Mouse (Mus musculus): ENCODE results near the gene Hspbap1.

The Hspbap1 gene

DNA sequence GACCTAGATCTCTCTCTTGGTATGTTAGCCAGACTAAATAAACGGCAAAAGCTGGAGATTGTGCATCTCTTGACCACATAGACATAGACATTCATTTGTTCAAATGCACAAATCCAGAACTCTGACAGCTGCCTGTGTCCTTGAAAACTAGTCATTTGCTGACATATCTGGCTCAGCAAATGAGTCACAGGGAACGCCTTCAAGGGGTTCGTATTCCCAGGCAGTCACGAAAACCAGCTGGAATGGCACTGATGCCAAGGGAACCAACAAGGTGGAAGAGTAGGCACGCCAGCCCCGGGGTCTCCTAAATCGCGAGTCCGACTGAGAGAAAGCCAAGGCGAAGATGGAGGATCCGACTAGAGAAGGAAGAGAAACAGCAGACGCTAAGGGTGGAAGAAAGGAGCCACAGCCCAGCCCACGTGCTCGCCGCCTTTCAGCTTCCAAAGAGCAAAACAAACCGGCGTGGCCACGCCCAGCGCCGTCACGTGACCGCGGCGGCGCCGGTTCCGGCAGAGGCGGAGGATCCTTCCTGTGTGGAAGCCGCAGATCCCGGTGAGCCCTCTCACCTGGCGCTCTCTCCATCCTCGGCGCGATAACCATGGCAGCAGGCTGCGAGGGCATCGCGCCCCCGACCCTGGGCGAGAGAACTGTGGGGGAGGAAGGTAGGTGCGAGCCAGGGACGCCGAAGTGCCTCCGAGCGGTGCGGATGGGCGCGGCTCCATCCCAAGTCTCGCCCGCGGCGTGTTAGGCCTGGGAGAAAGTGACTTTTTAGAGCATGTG, at the start of gene Hspbap1:
TSS of gene Hspbap1 (plus strand) at position 498 of the 780 bp plus-strand sequence.
- DNase-seq = peak; percentile 95

DNA sequence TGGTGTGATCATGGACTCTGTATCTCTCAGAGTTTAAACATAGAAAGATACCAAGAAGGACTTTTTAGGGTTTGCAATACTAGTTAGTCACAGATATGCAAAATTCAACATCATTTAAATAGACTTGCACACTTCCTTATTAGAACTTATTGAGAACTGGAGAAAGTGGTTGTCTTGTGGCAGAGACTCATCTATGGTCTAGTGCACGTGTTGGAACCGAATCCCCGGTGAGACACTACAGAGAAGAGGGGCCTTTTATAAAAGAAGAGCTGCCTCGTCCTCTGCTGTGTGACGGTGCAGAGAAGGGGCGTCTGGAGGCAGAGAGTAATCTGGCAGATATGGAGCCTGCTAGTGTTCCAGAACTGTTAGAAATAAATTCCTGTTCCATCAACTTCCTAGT, 45.6 kb upstream of the Hspbap1 start:
- DNase-seq = no peak

DNA sequence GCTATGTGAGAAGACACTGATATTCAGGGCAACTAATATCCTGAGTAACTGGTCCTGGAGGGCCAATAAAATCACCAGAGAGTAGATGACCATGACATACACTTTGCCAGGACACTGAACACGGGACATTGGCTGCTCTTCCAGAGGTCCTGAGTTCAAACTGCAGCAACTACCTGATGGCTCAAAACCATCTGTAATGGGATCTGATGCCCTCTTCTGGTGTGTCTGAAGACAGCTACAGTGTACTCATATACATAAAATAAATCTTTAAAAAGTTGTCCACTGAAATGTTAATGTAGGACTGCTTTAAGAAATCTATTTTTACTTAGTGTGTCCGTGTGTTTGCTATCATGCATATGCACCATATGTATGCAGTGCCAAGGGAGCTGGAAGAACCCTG, 43.6 kb upstream of the Hspbap1 start:
- no peak for DNase-seq

DNA sequence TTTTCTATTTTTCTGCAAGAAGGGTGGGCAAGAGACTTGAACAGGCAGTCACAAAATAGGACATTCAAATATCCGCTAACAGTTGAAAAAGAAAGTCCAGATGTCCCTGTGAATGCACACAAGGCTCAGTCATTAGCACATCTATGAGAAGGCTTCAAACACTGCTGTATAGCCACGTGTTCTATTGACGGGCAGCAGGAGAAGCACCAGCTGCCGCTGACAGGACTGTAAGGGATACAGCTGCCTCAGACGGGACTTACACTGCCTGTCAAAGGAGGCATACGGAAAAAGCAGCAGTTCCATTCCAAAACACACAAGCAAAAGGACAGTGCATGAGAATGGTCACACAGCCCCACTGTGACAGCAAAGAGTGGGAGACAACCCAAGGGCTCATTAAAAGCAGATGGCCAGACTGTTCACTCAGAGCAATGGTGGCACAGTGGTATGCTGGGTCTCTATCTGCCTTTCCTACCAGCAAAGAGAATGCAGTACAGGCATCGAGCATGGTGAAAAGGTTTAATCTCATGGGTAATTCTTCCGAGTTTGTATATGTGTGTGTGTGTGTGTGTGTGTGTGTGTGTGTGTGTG, 40.9 kb upstream of the Hspbap1 start:
- DNase-seq = peak; percentile 53

DNA sequence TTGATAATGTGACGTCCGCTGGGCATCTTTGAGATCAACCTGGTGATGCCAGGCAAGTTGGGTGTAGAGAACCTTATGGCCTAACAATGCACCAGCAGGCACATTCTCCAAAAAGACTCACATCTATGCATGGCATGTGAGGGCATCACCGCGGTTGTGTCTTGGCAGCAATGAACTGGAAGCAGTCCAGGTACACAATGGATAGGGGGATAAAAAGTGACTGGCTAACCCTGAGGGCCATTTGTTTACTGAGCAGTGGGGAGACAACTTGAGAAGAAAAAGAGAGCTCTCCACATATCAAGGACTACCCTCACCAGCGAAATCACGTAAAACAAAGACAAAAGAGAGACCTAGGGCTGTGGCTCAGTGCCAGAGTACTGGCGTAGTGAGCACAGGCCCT, 38.1 kb upstream of the Hspbap1 start:
- no peak for DNase-seq

DNA sequence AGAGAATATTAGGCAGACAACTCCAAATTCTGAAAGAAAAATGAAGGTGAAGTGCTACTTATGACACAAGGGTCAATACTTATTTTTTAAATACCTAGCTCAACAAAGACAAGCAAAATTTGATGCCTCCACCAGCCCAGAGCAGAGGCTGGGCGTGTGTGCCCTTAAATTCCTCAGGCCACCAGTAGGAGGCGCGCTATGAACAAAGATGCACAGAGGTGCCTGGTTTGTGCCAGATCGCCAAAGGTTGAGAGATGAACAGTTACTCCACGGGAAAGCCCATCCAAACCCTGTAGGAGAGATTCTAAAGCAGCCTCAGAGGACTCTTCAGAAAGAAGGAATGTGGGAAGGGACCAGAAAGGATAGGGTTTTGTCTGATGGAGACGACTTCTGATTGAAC, 36.1 kb upstream of the Hspbap1 start:
- peak; percentile 75 for DNase-seq

DNA sequence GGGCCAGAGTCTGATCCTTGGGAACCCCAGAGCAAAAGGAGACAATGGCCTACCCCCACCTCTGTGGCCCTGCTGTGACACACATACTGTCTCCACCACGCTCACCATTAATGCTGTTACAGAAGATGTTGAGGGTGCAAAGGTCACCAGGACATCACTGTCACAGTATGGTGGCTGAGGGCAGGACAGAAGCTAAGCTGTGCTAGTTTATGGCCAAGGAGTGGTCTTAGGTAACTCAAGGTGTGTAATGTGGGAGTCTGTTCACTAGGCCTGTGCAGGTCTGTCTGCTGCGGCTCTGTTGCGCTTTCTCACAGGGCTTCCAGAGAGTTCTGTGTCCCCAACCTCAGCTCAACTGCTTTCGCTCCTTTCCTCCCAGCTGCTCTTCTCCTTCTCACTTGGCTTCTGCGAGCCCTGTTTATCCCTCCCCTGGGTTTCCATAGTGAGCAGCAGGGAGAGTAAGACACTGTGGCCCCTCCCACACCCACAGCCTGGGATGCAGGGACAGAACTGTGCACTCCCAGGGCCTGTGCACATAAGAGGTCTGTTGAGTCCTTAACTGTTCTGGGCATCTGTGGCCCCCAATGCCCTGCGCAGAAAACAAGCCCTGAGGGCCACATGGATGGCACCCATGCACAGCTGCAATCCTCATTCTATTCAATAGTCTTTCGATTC, 31.9 kb upstream of the Hspbap1 start:
- DNase-seq = peak; percentile 16

DNA sequence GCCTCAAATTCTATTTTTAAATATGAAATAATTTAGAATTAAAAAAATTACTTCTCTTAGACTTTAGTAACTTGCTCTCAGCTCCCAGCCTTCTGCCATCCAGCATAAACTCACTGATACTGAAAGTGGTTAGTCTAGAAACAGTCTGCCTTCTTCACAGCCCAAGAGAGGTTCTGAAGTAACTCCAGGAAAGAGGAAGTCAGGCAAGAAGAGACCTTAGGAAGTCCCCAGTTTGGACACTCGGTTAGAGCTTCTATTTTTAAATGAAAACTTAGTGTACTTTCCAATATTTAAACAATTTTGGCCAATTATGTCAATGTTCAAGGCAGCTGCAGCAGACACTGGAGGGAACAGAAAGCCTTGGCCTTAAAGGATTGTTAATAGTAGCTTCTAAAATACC, 30.6 kb upstream of the Hspbap1 start:
- DNase-seq = no peak

DNA sequence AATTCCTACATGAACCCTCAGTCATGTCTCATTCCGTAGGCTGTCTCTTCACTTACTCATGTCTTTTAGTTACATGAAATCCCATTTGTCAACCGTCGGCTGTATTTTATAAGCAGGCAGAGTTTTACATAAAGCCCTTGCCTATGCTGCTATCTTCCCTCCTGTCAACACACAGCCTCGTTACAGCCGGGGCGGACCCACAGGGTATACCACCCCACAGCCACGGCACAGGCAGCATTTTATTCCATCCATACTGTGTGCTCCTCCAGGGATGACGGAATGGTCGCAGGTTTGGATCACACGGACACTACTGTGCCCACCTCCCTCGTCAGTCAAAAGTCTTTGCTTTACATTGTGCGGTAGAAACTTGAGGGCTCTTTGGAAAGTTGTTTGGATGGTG, 29.8 kb upstream of the Hspbap1 start:
- no peak for DNase-seq

DNA sequence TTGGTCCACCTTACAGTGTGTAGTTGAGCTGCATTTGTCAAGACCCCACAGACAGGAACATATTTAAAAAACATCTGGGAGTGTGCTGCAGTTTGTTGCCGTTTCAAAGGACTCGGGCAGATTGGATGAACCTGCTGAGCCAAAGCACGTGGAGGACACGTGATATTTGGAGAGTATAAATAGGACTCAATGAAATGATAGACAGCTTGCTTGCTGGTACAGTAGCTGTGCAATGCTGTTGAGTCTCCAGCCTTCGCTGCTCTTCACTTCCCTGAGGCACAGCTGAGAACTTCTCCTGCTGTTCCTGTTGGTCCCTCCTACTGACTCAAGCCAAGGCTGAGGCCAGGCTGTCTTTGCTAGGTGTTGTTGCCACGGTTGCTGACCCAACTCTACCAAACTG, 29.2 kb upstream of the Hspbap1 start:
- DNase-seq = no peak

DNA sequence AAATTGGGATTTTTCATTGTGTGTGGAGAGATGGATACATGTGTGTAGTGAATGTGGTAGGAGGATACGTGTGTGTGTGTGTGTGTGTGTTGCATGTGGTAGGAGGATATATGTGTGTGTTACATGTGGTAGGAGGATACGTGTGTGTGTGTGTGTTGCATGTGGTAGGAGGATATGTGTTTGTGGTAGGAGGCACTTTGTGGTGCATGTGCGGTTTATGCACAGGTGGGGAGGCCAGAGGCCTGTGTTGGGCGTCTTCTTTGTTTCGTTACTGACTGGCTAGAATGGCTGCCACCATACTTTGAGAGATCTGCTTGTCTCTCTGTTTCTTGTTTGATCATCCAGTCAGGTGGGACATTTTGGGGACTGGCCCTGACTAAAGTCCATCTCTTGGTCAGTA, 28.6 kb upstream of the Hspbap1 start:
- no peak for DNase-seq

DNA sequence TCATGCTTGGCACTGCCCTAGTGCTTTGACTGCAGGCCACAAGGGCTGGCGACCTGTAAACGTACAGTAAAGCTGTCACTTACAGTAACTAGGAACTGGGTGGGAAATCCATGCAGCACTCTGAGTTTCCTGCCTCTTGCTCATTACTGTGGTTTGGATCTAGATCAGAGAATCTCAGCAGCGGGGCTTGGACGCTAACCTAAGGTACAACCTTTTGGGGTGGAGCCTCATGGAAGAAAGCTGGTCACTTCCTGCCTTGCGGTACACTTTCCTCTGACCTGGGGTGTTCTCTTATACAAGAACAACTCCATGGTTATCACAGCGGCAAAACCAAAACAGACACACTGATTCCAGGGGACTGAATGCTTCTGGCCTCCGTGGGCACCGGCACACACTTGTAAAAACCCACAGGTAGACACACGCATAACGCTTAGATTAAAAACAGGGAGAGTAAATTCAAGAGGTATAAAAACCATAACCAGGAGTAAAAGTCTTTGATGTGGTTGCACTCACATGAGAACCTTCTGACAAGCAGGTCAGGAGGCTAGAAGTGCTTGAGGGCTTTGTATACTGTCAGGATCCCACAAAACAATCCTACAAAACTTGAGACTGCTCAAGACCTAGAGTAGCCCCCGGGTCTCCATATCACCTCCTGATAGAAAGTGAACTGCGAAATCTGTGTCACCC, 27.8 kb upstream of the Hspbap1 start:
- no peak for DNase-seq

DNA sequence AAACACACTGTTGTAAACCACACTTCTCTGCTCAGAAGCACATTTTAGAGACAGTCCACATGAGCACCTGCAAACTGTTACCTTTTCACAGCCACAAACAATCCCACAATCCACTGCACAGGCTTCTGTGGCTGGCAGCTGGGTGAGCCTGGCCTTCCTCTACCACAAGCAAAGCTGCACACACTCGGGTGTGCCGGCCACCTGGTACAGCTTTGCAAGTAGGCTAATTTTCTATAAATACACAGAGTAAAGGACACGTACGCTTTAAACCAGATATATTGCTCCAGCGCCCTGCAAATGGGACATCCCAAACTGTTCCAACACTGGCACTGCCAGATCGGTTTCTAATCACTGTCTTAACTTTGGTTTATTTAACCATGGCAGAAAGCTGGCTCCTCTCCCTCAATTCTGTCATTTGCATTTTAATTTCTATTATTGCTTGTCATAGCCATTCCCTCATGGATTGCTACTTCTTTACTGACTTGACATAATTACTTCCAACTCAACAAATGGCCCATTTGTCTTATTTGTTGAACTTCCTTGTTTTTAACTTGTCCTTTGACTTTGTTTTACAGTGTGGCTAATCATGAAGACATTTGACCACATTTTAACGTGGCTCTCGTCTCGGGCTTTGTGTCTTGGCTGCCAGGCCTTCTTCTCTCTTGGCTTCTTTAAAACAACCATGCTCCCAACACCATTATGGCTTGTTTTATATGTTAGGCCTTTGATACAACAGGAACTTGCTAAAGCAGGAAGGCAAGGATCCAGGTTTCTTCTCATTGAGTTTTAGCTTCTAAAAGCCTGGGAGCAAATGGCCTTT, 22.5 kb upstream of the Hspbap1 start:
- DNase-seq = no peak

DNA sequence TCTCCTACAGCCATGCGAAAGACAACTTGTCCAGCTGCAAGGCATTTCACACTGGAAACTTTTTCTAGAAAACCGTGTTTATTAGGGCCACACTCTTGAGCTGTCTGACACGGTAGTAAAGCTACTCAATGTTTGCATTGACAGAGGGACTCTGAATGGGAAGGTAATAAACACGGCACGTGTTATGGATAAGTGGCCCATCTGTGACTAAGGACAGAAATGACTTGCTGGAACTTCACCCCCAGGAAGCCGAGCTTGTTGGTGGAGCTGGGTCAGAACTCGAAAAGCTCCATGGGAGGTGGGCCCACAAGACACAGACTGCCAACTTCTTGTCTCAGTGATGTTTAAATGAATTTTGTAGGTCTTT, 22.0 kb upstream of the Hspbap1 start:
- no peak for DNase-seq

DNA sequence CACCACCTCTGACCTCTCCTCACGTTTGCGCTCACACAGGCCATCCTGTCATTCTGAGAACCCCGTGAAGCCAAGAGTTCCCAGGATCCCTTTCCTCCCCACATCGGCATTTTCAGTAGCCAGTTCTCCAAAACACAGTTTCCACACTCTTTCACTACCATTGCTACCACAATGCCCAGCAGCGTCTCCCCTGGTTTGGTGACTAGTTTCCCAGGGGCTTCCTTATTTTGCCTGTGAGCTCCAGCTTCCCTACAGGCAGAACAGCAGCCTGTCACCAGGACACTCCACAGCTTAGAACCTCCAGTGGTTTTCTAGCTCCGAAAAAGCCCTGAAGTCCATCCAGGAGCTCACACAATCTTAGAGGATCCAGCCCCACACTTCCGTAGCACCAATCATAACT, 20.8 kb upstream of the Hspbap1 start:
- no peak for DNase-seq

DNA sequence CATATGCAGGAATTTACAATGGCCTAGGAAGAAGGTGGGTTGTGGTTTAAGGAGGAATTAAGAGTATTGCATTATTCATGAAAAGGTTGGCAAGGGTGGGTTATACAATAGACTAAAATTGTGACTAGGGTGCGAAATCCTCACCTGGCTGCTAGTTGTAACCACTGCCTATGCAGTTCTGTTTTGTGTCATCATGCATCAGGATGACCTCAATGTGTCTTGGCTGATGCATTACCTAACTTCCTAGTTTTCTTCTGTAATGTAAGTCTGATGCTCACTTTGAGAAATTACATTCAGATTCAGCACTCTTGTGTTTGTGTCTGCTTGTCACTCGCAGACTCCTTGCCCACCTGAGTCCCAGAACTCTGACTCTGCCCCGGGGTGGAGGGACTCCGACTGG, 18.3 kb upstream of the Hspbap1 start:
- DNase-seq = no peak

DNA sequence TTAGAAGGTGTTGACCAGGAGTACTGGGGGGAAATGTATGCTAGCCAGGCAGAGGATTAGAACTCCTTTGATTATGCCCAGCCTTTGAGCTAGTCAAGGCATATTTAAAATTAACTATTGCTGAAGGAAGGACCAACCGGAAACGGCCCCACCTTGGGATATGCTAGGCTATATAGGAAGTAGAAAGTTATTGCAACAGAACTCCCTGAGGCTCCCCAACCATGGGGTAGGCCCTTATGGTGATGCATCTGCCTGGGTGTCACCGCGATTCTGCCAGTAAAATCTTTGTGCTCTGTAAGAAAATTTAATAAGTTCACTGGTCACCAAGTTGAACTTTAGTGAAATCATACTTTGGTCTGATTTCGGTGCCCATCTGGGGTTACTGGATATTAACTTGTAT, 16.2 kb upstream of the Hspbap1 start:
- no peak for DNase-seq

DNA sequence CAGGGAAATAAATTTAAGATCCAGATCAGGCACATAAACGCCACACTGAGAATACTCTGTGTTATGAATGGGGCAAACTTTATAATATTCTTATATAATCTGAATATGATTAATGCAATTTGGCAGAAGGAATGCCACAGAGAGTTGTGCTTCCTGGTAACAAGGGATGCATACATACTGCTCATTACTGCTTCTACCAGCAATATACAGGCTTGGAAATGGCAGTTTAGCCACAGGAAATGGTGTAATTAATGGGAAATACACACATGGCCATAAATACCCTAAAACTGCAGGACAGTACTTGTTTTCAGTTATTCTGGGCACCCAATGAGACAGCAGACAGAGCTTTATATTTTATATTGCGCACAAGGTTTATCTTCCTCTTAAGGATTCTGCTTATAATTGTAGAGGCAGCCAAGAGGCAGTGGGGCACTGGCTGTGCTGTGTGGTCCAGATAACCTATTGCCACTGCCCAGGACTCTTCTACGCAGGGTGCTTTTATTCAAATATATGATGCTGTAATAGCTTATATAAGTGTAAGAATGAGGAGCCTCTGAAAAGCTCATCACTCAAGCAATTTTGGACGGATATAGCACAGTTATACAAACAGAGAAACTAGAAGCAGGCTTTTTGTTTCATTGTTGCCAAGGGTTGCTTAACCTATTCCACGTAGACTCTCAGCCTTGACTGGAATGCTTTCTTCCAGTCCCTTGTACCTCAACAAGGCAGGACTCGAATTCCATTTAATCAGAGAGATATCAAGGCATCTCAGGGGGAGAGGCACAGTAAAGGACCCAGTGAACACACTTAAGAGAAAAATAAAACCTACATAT, 14.5 kb upstream of the Hspbap1 start:
- no peak for DNase-seq

DNA sequence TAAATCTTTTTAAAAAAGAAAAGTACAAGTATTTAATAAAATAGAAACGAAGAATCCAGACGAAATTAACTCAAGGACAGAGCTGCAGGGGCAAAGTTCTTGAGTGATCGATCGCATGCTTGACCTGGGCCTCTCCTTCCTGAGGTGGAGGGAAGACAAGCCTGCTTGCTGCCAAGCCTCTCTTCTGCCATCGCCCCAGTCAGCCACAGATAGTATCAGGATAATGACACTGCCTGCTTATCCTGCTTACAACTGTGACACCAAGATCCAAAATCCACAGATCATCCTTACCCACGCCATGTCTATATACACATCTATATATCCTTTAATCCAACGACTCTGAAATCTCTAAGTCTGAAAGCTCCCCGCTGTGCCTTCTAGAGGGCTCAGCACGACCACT, 13.5 kb upstream of the Hspbap1 start:
- no peak for DNase-seq

DNA sequence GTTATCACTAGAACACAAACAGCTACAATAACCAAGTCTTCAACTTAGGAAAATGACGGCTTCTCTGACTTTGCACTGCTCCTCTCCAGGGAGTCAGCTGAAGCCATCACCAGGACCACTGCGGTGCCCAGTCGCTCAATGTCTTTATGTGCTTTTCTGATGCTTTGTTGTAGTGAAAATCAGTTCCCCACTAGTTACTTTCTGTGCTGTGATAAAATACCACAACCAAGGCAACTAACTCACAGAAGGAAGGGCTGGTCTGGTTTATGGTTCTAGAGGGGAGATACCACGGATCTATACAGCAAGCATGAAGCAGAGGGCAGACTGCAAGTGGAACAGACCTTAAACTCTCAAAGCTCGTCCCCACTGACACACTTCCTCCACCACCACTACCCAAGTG, 10.8 kb upstream of the Hspbap1 start:
- no peak for DNase-seq

DNA sequence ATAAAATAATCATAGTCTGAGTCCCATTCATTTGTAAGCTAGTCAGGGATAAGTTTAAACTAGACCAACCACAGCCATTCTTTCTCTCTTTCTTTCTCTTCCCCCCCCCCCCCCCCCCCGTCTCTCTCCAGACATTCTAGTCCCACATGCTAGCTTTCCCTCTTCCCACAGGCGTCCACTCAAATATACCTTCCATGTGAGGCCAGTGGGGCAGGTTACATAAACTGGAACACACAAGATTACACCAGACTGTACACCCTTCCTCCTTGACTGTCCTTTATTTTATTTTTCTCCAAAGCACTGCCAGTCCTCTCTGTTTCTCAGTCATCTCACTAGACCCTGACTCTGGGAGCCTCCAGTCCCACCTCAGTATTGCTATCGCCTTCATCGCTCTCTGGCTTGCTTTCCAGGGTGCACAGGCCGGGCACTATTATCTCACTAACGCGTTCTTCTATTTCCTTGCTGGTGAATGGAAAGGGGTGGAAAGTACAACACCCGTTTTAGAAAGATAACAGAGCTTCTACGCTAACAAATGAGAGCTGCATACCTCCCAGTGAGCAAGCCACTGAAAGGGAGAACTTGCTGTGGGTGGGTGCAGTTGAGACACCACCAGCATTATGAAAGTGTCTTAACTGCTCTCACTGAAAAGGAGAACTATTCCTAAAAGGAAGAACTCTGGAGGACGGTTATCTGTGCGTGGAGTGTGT, 6.4 kb upstream of the Hspbap1 start:
- DNase-seq = no peak

Measured in kidney, postnatal 10 days (tissue).